Mouse (Mus musculus): ENCODE data around the gene Rgs3.

The Rgs3 gene

GRCm38 (mm10) chr4:62739591-62739990 lies 179.9 kb downstream of the Rgs3 start:
- in situ Hi-C loops (cut with MboI; ENCODE audit: low sequenced_read_pairs): no loop called here

DNA sequence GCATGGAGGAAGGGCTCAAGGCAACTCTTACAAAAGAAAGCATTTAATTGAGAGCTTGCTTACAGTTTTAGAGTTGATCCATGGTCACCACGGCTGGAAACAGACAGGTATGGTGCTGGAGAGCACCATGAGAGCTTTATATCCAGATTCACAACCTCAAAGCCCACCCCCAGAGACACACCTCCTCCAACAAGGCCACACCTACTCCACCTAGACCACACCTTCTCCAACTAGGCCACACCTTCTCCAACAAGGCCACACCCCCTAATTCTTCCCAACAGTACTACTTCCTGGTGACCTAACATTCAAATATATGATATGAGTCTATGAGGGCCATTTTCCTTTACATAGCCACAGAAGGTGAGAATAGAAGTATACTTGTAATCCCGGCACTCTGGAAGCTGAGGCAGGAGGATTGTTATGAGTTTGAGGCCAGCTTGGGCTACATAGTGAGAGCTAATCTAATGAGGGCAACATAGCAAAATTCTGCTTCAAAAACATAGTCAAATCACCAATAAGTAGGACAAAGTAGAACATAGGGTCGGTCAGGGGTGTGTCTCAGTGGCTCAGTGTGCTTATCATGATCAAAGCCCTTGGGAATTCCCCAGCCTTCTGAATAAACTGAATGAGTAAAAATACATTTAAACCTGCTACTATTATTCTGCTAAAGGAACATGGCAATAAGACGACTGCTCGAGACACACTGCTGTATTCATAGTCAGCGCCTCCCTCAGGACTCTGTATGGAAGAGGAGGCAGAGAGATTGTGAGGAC lies 180.8 kb downstream of the Rgs3 start:
- in situ Hi-C loops (cut with MboI; ENCODE audit: low sequenced_read_pairs): no loop called here

DNA sequence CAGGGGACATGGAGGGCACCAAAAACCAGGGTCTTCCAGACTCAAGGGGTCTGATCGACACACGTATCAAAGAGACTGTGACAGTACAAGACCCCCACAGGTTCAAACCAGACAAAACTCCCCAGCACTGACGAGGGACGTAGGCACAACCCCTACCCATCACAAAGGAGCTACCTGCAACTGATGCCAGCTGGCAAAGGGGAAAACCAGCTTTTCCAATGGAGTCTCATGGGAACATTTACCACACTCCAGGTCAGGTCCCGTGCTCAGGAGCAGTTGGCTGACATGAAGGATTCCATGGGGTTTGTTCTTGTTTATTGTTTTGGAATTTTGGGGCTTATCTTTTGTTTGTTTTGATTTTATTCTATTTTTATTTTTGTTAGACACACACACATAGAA lies 181.4 kb downstream of the Rgs3 start:
- in situ Hi-C loops (cut with MboI; ENCODE audit: low sequenced_read_pairs): no loop called here

DNA sequence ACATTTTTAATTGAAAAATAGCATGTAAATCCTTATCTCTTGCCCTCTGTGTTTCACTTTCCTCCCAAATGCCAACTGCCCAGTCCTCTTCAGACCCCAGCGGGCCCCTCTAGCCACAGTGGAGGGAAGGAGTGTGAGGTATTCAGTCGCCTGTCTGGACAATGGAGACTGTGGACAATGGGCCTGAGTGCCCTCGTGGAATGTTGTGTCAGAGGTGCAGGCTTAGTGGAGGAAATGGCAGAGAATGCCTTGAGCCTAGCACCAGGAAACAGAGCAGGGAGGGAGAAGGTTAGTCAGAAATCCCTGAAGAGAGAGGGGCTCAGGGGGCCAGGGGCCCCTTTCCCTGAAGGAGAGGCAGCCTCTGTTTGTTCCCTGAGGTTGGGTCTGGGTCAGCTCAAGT lies 182.0 kb downstream of the Rgs3 start:
- in situ Hi-C loops (cut with MboI; ENCODE audit: low sequenced_read_pairs): no loop called here

DNA sequence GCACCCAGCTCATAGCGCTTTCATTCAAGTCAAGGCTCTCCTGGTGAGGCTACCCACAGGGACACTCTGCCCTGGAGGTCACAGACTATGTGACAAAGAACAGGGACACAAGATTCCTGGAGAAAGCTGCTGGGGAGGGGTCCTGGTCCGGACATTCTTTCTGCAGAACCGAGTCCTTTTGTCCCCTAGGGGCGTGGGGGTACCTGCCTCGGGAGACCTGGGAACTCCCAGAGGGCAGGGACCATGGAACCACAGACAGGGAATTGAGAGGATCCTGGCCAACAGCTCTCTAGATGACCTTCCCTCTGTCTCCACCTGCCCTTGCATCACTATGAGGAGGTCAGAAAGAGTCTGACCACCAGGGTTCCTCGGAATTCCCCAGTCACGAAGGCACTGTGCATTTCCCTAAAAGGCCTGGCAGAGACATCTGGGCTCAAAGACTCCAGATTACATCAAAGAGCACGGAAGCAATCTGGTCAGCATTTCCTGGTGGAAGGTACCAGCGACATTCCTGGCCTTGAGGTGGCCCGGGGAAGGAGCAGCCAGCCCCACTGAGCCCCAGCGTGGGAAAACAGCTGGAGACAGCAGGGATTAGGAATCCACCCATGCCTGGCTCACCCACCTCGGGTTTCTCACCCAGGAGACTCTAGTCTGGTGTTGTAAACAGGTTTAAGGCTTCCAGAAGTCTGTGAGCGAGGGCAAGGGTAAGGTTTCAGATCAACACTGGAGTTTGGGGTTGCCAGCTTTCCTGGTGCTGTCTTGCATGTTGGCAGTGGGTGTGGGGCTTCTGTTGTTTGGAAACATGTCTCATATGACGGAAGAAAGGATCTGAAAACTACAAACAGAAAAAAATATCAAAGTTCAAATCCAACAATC lies 183.5 kb downstream of the Rgs3 start:
- in situ Hi-C loops (cut with MboI; ENCODE audit: low sequenced_read_pairs): no loop called here

DNA sequence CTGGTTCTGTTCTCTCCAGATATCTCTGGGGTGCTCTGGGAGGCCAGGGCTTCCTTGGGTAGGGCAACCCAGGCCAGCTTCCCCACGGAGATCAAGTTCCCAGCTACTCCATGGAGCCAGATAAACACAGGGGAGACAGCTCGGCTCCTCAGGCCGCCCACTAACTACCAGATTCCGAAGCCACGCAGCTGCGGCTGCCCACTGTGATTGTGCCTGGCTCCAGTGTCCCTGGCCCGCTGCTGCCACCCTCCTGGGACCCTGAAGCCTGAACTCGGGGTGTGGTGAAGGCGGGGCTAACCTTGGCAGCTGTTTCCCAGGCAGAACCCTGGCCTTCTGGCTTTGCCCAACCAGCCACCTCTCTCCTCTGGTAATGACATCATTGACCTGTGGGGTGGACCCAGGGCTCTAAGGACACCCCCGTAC lies 184.9 kb downstream of the Rgs3 start:
- in situ Hi-C loops (cut with MboI; ENCODE audit: low sequenced_read_pairs): no loop called here

GRCm38 (mm10) chr4:62744985-62745638 lies 185.5 kb downstream of the Rgs3 start:
- in situ Hi-C loops (cut with MboI; ENCODE audit: low sequenced_read_pairs): no loop called here
